In genomic region chr16:33610466-33610865, GRCm38 (mm10) we compare ENCODE assay signal across 29 mouse cellular contexts.
A peak's percentile ranks its signal among the peaks of the same experiment; 100 is the strongest.
DNase-seq lines count a peak whose midpoint lies in the region; ATAC-seq and TF ChIP-seq lines count a peak whose summit lies in the region.
"Had no signal": no experiment of that assay in that cellular context is flagged by ENCODE, and none has a peak within 500 bp of the region (broad histone marks: within the 10 kb centered on the region; RNA-seq: fewer than 3 reads in every experiment).

No protein-coding gene starts in this region.

- no peaks in the 10 kb centered on the region; the same call in 1 of the 2 replicates for H3K4me1 ChIP-seq in hindbrain, embryonic 11.5 days (replicated peaks; ENCODE audit: control insufficient read depth, insufficient read depth, low read length)
- H3K4me1 ChIP-seq in hindbrain, embryonic 14.5 days (replicated peaks; ENCODE audit: control insufficient read depth, insufficient read depth, low read length), result peaks cover 14% of the 10 kb centered on the region; the same call in 1 of the 2 replicates
- H3K4me1 ChIP-seq in midbrain, embryonic 12.5 days, result peaks cover 30% of the 10 kb centered on the region
- peaks cover 16% of the 10 kb centered on the region for H3K4me1 ChIP-seq in midbrain, embryonic 11.5 days (ENCODE audit: control insufficient read depth, insufficient read depth, low read length)
- H3K4me1 ChIP-seq in cerebellum, adult 2 months (ENCODE audit: control insufficient read depth, insufficient read depth, low read length), result peaks cover 5% of the 10 kb centered on the region

- no peaks in the 10 kb centered on the region for H3K27me3 ChIP-seq in hindbrain, embryonic 11.5 days (ENCODE audit: control insufficient read depth, insufficient read depth, low read length)
- H3K27me3 ChIP-seq in hindbrain, embryonic 14.5 days (ENCODE audit: control insufficient read depth, insufficient read depth, low read length), result no peaks in the 10 kb centered on the region
- no peaks in the 10 kb centered on the region for H3K27me3 ChIP-seq in midbrain, embryonic 12.5 days
- H3K27me3 ChIP-seq in midbrain, embryonic 11.5 days (ENCODE audit: control insufficient read depth, insufficient read depth, low read length), result no peaks in the 10 kb centered on the region
- no peaks in the 10 kb centered on the region for H3K27me3 ChIP-seq in cerebellum, adult 2 months (ENCODE audit: control insufficient read depth, insufficient read depth, low read length)
- H3K27me3 ChIP-seq: CH12.LX; embryonic facial prominence, embryonic 13.5 days; forebrain, embryonic 13.5 days; hindbrain, embryonic 13.5 days had no signal

- 86% methylated on average over 7 of the region's 7 CpGs for WGBS in hindbrain, embryonic 11.5 days
- 81% methylated on average over 7 of the region's 7 CpGs for WGBS in hindbrain, embryonic 14.5 days
- 80% methylated on average over 7 of the region's 7 CpGs for WGBS in midbrain, embryonic 12.5 days
- WGBS in midbrain, embryonic 11.5 days, result 86% methylated on average over 7 of the region's 7 CpGs
- WGBS in cerebellum, adult 2 months, result 83% methylated on average over 7 of the region's 7 CpGs

- H3K36me3 ChIP-seq in hindbrain, embryonic 11.5 days (ENCODE audit: control insufficient read depth, insufficient read depth, low read length), result no peaks in the 10 kb centered on the region
- H3K36me3 ChIP-seq in hindbrain, embryonic 14.5 days (replicated peaks; ENCODE audit: control insufficient read depth, insufficient read depth), result no peaks in the 10 kb centered on the region
- no peaks in the 10 kb centered on the region for H3K36me3 ChIP-seq in midbrain, embryonic 12.5 days
- H3K36me3 ChIP-seq in midbrain, embryonic 11.5 days (ENCODE audit: control insufficient read depth, insufficient read depth, low read length), result no peaks in the 10 kb centered on the region
- H3K36me3 ChIP-seq: embryonic facial prominence, embryonic 10.5 days; embryonic facial prominence, embryonic 13.5 days; hindbrain, embryonic 13.5 days had no signal

- no peak for TF ChIP-seq POLR2A in cerebellum, adult 2 months (IDR thresholded peaks at IDR 0.05; ENCODE audit: borderline replicate concordance, insufficient read depth, low read length)

- TF ChIP-seq CTCF in cerebellum, adult 2 months (IDR thresholded peaks at IDR 0.05; ENCODE audit: borderline replicate concordance, insufficient read depth, low read depth, low read length), result no peak

- H3K9me3 ChIP-seq in hindbrain, embryonic 11.5 days (ENCODE audit: control insufficient read depth, low read length), result no peaks in the 10 kb centered on the region
- no peaks in the 10 kb centered on the region for H3K9me3 ChIP-seq in hindbrain, embryonic 14.5 days (ENCODE audit: control insufficient read depth, low read length)
- no peaks in the 10 kb centered on the region for H3K9me3 ChIP-seq in midbrain, embryonic 12.5 days
- no peaks in the 10 kb centered on the region for H3K9me3 ChIP-seq in midbrain, embryonic 11.5 days (ENCODE audit: control insufficient read depth, low read length)
- H3K9me3 ChIP-seq: embryonic facial prominence, embryonic 10.5 days; embryonic facial prominence, embryonic 13.5 days; forebrain, embryonic 13.5 days; hindbrain, embryonic 13.5 days had no signal

- ATAC-seq in hindbrain, embryonic 11.5 days (ENCODE audit: low FRiP score), result no peak
- no peak for ATAC-seq in hindbrain, embryonic 14.5 days (ENCODE audit: low FRiP score)
- no peak for ATAC-seq in midbrain, embryonic 12.5 days (ENCODE audit: low FRiP score, low read depth)
- no peak for ATAC-seq in midbrain, embryonic 11.5 days (ENCODE audit: low FRiP score)
- ATAC-seq: forebrain, embryonic 13.5 days; forebrain, postnatal 0 days; hindbrain, postnatal 0 days; inflammation-experienced regulatory T-cells, adult 6 months had no signal

- 0 out of 2 replicates have a peak overlapping the region, but pooled peaks have one; percentile 11 for H3K9ac ChIP-seq in hindbrain, embryonic 11.5 days (ENCODE audit: low read depth, low read length)
- no peak overlapping the region for H3K9ac ChIP-seq in hindbrain, embryonic 14.5 days
- no peak overlapping the region for H3K9ac ChIP-seq in midbrain, embryonic 12.5 days (replicated peaks)
- H3K9ac ChIP-seq in midbrain, embryonic 11.5 days (ENCODE audit: low read length), result no peak overlapping the region
- H3K9ac ChIP-seq: embryonic facial prominence, embryonic 13.5 days; forebrain, embryonic 13.5 days; forebrain, postnatal 0 days; hindbrain, embryonic 13.5 days had no signal

- H3K4me2 ChIP-seq in hindbrain, embryonic 11.5 days (replicated peaks; ENCODE audit: low read depth, low read length), result no peak overlapping the region
- no peak overlapping the region for H3K4me2 ChIP-seq in hindbrain, embryonic 14.5 days (replicated peaks)
- no peak overlapping the region for H3K4me2 ChIP-seq in midbrain, embryonic 12.5 days (replicated peaks)
- H3K4me2 ChIP-seq in midbrain, embryonic 11.5 days, result no peak overlapping the region
- H3K4me2 ChIP-seq: embryonic facial prominence, embryonic 13.5 days; forebrain, embryonic 13.5 days; heart, embryonic 11.5 days; hindbrain, embryonic 13.5 days had no signal

- no peak overlapping the region for H3K4me3 ChIP-seq in hindbrain, embryonic 11.5 days (ENCODE audit: low read depth, low read length)
- no peak overlapping the region for H3K4me3 ChIP-seq in hindbrain, embryonic 14.5 days (replicated peaks; ENCODE audit: low read length)
- H3K4me3 ChIP-seq in midbrain, embryonic 12.5 days, result no peak overlapping the region
- no peak overlapping the region for H3K4me3 ChIP-seq in midbrain, embryonic 11.5 days (ENCODE audit: low read depth, low read length)
- no peak overlapping the region for H3K4me3 ChIP-seq in cerebellum, adult 2 months (replicated peaks; ENCODE audit: insufficient read depth, low read depth, low read length)
- H3K4me3 ChIP-seq: embryonic facial prominence, embryonic 10.5 days; embryonic facial prominence, embryonic 13.5 days; erythroblast, embryonic 14.5 days; forebrain, embryonic 13.5 days; gastrocnemius, adult 2 months; heart, adult 2 months; hindbrain, embryonic 13.5 days had no signal

- no peak overlapping the region for H3K27ac ChIP-seq in hindbrain, embryonic 11.5 days (ENCODE audit: low read depth, low read length)
- H3K27ac ChIP-seq in hindbrain, embryonic 14.5 days, result no peak overlapping the region
- 0 out of 2 replicates have a peak overlapping the region, but pooled peaks have one; percentile 17 for H3K27ac ChIP-seq in midbrain, embryonic 12.5 days (replicated peaks)
- no peak overlapping the region for H3K27ac ChIP-seq in midbrain, embryonic 11.5 days (ENCODE audit: low read depth, low read length)
- no peak overlapping the region for H3K27ac ChIP-seq in cerebellum, adult 2 months (ENCODE audit: insufficient read depth, low read length)
- H3K27ac ChIP-seq: embryonic facial prominence, embryonic 13.5 days; forebrain, embryonic 13.5 days; gastrocnemius, adult 2 months; heart, adult 2 months; hindbrain, embryonic 13.5 days; hindbrain, postnatal 0 days had no signal

- DNase-seq in heart, adult 11 months, result peak; percentile 85
- DNase-seq in heart, adult 18-20 months, result no peak
- DNase-seq in hindbrain, embryonic 11.5 days (ENCODE audit: low spot score), result no peak
- no peak for DNase-seq in hindbrain, embryonic 14.5 days (ENCODE audit: low spot score)
- DNase-seq in midbrain, embryonic 11.5 days (ENCODE audit: low spot score, missing footprints), result no peak
- DNase-seq in cerebellum, adult 2 months, result no peak
- DNase-seq: adrenal gland, adult 2 months; adrenal gland, postnatal 14 days; B cell, adult 2 months; cerebellum, adult 11 months; cerebellum, adult 8-10 months; cerebellum, postnatal 36 days; embryo, embryonic 11 days; forebrain, postnatal 0 days; gastrocnemius, adult 2 months; gastrocnemius, postnatal 14 days; heart, adult 2 months; heart, postnatal 36 days; kidney, adult 11 months had no signal
